Mouse (Mus musculus): ENCODE data around the gene Efcab10. TPM values are rescaled to one million over a fixed set of nuclear protein-coding genes. Genes with fewer than 3 reads are reported as not detected.

The Efcab10 gene
- not detected for total RNA-seq (2021)
- long read RNA-seq, experiment 1: 0 reads
- long read RNA-seq, experiment 2: 0 reads

- no peak for DNase-seq
- intact Hi-C loops (cut with DNase I; ENCODE audit: low total_unique reads): loop anchor here (5.0 kb wide), 1 partner anchor 32 kb away; the partner anchor contains the start of gene Twistnb
These were observed at the start of gene Efcab10 for GRCm38 (mm10) chr12:33394804-33395623. Efcab10 (plus strand) TSS chr12:33394854.

GRCm38 (mm10) chr12:33344970-33345772 lies 49.5 kb upstream of the Efcab10 start:
- intact Hi-C loops (cut with DNase I; ENCODE audit: low total_unique reads): no loop called here
- DNase-seq: no peak

- no peak for DNase-seq
- intact Hi-C loops (cut with DNase I; ENCODE audit: low total_unique reads): no loop called here
These were observed 48.8 kb upstream of the Efcab10 start for GRCm38 (mm10) chr12:33345773-33346435.

GRCm38 (mm10) chr12:33352671-33353070 lies 42.0 kb upstream of the Efcab10 start:
- no peak for DNase-seq
- intact Hi-C loops (cut with DNase I; ENCODE audit: low total_unique reads): no loop called here

GRCm38 (mm10) chr12:33358345-33358744 lies 36.3 kb upstream of the Efcab10 start:
- no peak for DNase-seq
- intact Hi-C loops (cut with DNase I; ENCODE audit: low total_unique reads): no loop called here

GRCm38 (mm10) chr12:33359209-33359608 lies 35.4 kb upstream of the Efcab10 start:
- intact Hi-C loops (cut with DNase I; ENCODE audit: low total_unique reads): no loop called here
- DNase-seq: no peak

- intact Hi-C loops (cut with DNase I; ENCODE audit: low total_unique reads): no loop called here
- DNase-seq: peak; percentile 26
These were observed 34.7 kb upstream of the Efcab10 start for GRCm38 (mm10) chr12:33359878-33360482.

GRCm38 (mm10) chr12:33360729-33361128 lies 33.9 kb upstream of the Efcab10 start:
- DNase-seq: peak; percentile 60
- intact Hi-C loops (cut with DNase I; ENCODE audit: low total_unique reads): no loop called here

- DNase-seq: peak; percentile 56
- intact Hi-C loops (cut with DNase I; ENCODE audit: low total_unique reads): no loop called here
These were observed 30.1 kb upstream of the Efcab10 start for GRCm38 (mm10) chr12:33364511-33364910.

GRCm38 (mm10) chr12:33365133-33365532 lies 29.5 kb upstream of the Efcab10 start:
- intact Hi-C loops (cut with DNase I; ENCODE audit: low total_unique reads): no loop called here
- no peak for DNase-seq

- intact Hi-C loops (cut with DNase I; ENCODE audit: low total_unique reads): no loop called here
- no peak for DNase-seq
These were observed 25.1 kb upstream of the Efcab10 start for GRCm38 (mm10) chr12:33369555-33369954.

- peak; percentile 77 for DNase-seq
- intact Hi-C loops (cut with DNase I; ENCODE audit: low total_unique reads): no loop called here
These were observed 14.8 kb upstream of the Efcab10 start for GRCm38 (mm10) chr12:33379624-33380445.

- intact Hi-C loops (cut with DNase I; ENCODE audit: low total_unique reads): no loop called here
- peak; percentile 60 for DNase-seq
These were observed 5.8 kb upstream of the Efcab10 start for GRCm38 (mm10) chr12:33388842-33389241.

- intact Hi-C loops (cut with DNase I; ENCODE audit: low total_unique reads): loop anchor here (5.0 kb wide), 1 partner anchor 36 kb away; the partner anchor contains the start of gene Twistnb
- no peak for DNase-seq
These were observed 3.7 kb upstream of the Efcab10 start for GRCm38 (mm10) chr12:33390844-33391560.

GRCm38 (mm10) chr12:33403265-33403693 lies 8.6 kb downstream of the Efcab10 start:
- no peak for DNase-seq
- intact Hi-C loops (cut with DNase I; ENCODE audit: low total_unique reads): no loop called here

GRCm38 (mm10) chr12:33404996-33405395 lies 10.3 kb downstream of the Efcab10 start:
- intact Hi-C loops (cut with DNase I; ENCODE audit: low total_unique reads): no loop called here
- no peak for DNase-seq

GRCm38 (mm10) chr12:33405398-33406026 lies 10.9 kb downstream of the Efcab10 start:
- DNase-seq: no peak
- intact Hi-C loops (cut with DNase I; ENCODE audit: low total_unique reads): no loop called here
